Mouse (Mus musculus) left cerebral cortex, postnatal 14 days (tissue): ENCODE measurements around the gene Aacs. TPM values are rescaled to one million over a fixed set of nuclear protein-coding genes. Genes with fewer than 3 reads are reported as not detected.
"Not testable (repeated sequence)": the region's sequence is repeated elsewhere in the genome, so short reads cannot be mapped to it uniquely, and the experiment has no call there.

ENCODE experiments used
- DNase-seq, 2 experiments: peaks; one replicate each; pipeline ENCODE4 v3.0.0; 2021 to 2022; ENCODE audit warnings: low spot score in 2 of 2, mixed read lengths in 1 of 2
- intact Hi-C: fragments of 180-260 bp; cut with DNase I; formaldehyde crosslinking; loops from one replicate; pipeline ENCODE4 v1.15.1; 2025
- long read RNA-seq, 2 experiments: library from polyadenylated mRNA; stranded (forward); transcript quantifications; one replicate each; pipeline ENCODE4 v2.0.0; 2021
- total RNA-seq, 2 experiments: library from RNA; stranded (reverse); gene quantifications; 2 replicates each; pipeline ENCODE4 v1.2.3; 2021

Aacs gene
- total RNA-seq = 10 to 100 TPM; 62.2 to 68.4 TPM
- long read RNA-seq, experiment 1, transcript Aacs-201 (18 exons, 3,239 nt) = major isoform, 70 of 86 reads
- long read RNA-seq, experiment 1, partial matches to known transcripts = 6 of 86 reads
- long read RNA-seq, experiment 1, other reads (novel, unspliced or antisense) = 10 of 86 reads
- long read RNA-seq, experiment 2, transcript Aacs-201 (18 exons, 3,239 nt) = major isoform, 44 of 72 reads
- long read RNA-seq, experiment 2, partial matches to known transcripts = 17 of 72 reads
- long read RNA-seq, experiment 2, other reads (novel, unspliced or antisense) = 11 of 72 reads

DNA sequence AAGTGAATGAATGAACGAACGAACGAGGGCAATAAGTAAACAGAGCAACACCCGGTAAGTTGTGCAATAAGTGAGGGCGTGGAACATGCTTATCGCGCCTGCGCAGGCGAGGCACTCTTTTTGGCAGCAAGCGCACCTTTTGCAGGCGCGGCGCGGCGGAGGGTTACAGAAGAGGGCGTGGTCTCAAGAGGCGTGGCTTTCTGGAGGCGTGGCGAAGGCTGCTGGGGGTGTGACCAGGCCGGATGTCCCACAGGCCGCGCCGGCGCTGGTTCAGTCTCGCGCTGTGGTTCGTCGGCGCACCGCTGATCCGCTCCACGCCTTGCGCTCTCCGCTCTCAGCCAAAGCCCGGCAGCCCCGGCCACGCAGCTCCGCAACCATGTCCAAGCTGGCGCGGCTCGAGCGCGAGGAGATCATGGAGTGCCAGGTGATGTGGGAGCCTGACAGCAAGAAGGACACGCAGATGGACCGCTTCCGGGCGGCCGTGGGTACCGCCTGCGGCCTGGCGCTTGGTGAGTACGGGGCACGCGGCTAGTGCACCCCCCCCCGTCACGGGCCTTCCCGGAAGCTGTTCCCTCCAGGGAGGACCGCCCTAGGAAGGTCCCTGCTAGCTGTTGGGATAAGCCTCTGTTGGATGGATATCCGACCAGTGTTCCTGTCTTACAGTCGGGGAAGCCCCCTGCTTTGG is at the start of gene Aacs:
Aacs (plus strand) TSS at position 214 of the 685 bp plus-strand sequence.
- DNase-seq = peak; percentile 96 to 98
- intact Hi-C loops = loop anchor here (1.0 kb wide), 1 partner anchor 9 kb away; no protein-coding TSS in a partner anchor

DNA sequence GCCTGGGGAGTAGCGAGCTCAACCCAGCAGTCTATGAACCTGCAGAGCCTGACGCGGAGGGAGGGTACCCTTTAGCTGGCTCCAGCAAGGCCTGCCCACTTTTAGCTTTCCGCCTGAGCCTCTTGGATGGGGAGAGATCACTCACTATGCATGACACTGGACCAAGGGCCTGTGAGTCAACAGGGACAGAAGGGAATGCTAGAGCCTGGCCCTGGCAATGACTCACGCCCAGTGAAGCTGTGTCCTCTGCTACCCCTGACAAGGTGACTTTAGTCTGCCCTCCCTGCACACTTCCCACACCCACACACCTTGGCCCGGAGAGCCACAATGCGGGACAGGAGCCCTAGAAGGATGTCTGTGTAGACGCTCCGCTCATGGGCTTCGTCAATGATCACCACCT is 49.3 kb upstream of the Aacs start:
- intact Hi-C loops = no loop called here

DNA sequence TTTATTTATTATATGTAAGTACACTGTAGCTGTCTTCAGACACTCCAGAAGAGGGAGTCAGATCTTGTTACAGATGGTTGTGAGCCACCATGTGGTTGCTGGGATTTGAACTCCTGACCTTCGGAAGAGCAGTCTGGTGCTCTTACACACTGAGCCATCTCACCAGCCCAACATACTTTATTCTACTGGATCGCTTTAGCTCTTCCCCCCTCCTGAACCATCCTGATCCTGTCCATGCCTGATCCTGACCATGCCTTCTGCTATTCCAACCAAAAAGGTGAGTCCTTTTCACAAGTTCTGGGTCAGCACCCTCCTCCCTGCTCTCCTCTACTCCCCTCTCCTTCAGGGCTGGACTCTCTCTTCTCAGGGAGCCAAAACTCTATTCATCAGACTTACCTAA is 43.3 kb upstream of the Aacs start:
- DNase-seq, intact Hi-C loops: not testable (repeated sequence)

More for the DNA sequence above, 49.3 kb upstream of the Aacs start:
- no peak for DNase-seq

DNA sequence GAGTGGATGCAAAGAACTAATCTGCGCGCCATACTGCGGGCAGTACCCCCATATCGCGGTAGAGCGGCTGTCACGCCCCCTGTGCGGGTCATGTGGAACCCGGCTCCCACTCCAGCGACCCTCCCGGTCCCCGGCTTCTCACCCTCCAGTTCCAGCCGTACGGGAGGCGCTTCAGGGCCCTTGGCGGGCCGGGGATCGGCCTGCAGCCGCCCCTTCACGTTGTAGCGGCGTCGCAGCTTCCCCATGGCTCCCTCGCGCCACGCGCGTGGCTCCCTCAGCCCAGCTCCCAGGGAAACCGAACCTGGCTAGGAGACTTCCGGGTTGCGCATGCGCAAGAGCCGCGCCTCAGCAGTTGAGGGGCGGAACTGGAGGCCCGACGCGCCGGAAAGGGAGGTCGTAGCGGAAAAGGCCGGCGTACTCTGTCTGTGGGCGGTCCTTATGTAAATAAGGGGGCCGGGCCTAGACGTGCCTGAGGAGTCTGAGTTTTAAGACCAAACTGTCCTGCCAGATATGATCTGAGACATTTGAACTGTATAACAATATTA is 41.7 kb upstream of the Aacs start, which contains the start of gene Dhx37:
Dhx37 (minus strand) TSS at position 329 of the 545 bp plus-strand sequence.
- intact Hi-C loops = no loop called here
- DNase-seq = peak; percentile 96

DNA sequence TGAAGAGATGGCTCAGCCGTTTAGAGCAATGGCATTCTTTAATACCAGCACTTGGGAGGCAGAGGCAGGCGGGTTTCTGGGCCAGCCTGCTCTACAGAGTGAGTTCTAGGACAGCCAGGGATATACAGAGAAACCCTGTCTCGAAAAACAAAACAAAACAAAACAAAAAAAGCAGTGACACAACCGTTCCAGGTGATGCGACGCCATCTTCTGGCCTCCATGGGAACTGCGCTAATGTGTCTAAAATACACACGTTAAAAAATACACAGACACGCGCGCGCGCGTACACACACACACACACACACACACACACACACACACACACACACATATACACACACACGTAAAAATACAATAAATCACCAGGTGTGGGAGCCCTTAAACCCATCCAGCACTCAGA is 41.3 kb upstream of the Aacs start:
- DNase-seq, intact Hi-C loops: not testable (repeated sequence)

DNA sequence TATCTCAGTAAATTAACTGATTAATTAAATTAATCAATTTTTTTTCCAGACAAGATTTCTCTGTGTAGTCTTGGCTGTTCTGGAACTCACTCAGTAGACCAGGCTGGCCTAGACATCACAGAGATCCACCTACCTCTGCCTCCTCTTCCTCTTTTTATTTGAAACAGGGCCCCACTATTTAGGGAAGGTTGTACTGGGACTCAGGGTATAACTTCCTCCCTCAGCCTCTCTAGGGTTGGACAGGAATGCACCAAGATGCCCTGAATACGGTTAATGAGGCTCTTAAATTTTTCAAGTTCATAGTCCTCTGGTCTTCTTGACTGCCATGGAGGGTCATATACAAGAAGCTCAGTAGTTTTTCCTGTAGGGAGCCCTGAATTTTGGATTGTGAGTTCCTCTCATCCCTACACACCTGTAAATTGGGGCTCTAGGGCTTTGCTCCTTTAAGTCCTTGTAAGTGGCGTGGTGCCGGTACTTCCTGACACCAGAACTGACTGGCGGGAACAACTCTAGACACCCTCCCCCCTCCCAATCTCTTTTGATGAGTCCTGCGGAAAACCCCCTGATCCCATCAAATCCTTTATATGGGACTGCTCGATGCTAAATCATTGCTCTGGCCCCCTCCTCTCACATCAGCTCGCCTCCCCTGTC is 34.9 kb upstream of the Aacs start:
- intact Hi-C loops = no loop called here
- DNase-seq = no peak

DNA sequence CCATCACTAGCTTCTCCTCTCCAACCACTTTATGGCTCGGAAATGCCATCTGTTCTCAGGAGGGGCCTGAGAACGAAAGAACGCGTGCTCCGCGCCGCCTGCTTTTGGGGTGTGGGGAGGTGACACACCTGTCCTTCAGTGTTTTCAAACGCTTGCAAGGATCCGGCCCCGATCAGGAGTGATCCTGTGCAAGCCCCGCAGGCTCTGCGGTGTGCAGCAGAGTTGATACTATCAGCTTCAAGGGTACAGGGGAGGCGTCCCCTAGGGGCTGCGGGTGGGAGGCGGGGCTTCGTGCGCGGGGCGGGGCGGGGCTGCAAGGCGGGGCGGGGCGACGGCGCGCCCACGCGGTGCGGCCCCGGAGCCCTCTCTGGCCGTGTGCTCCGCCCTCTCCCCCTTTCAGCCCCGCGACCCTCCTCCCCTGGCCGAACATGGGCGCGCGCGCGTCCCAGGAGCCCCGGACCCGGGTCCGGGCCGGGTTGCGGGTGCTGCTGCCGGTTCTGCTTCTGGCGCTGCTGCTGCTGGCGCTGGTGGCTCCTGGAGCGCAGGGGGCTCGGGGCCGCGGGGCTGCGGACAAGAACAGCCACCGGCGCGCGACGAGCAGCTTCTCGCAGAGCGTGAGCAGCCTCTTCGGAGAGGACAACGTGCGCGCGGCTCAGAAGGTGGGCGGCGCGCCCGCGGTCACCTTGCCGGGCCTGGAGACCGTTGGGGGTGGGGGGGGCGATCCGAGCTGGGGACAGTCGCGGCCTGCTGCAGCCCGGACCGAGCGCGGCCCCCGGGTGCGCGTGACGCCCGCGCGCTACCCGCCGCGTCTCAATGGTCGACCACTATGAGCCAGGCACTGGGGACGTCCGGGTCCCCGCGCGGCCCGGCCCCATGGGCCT is 34.1 kb upstream of the Aacs start, which contains the start of gene Bri3bp:
Bri3bp (plus strand) TSS at position 335 of the 881 bp plus-strand sequence.
- intact Hi-C loops = no loop called here

DNA sequence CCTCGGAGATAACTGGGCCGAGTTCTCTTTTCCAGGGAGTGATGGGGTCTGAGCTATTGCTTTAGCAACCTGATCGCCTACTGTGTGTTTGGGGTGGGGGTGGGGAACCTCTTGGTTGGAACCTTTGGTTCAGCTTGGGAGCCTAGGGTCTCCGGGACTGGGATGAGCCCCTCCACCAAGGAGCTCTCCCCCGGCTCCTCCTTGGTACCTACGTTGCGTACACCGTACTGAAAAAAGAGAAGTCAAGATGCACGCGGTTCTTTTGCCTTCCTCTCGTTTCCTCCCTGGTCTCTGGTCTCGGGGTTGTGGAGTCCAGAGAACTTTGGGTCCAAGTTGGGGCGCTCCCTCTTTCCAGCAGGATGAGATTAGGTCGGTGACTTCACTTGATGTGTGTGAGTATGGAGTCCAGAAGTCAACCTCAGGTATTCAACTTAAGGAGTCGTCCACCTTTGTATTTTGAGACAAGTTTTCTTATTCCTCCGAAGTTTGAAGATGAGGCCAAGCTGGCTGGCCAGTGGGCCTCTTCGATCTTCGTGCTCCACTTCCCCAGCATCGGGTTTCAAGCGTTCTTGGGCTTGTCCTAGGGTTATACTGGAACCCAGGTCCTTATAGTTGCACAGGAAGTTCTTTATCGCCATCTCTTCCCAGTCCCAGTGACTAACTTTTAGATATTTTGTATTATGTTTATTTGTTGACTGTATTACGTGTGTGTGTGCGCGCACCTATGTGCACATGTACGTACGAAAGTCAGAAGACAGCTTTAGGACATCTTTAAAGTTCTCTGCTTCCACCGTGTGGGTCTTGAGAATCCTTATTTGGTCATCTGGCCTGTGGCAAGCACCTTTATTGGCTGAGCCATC is 33.2 kb upstream of the Aacs start:
- intact Hi-C loops = no loop called here
- no peak for DNase-seq

More for the DNA sequence above, 34.1 kb upstream of the Aacs start, which contains the start of gene Bri3bp:
- peak; percentile 27 to 48 for DNase-seq

DNA sequence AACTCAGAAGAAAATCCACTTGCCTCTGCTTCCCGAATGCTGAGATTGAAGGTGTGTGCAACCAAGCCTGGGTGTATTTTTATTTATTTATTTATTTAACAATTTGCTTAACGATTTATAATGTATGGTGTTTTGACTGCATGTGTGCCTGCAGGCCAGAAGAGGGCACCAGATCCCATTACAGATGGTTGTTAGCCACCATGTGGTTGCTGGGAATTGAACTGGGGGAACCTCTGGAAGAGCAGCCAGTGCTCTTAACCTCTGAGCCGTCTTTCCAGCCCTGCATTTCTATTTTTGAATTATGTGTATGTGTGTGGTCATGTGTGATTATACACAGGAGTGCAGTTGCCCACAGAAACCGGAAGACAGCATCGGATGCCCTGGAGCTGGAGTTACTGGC is 32.3 kb upstream of the Aacs start:
- DNase-seq = no peak
- intact Hi-C loops = no loop called here

DNA sequence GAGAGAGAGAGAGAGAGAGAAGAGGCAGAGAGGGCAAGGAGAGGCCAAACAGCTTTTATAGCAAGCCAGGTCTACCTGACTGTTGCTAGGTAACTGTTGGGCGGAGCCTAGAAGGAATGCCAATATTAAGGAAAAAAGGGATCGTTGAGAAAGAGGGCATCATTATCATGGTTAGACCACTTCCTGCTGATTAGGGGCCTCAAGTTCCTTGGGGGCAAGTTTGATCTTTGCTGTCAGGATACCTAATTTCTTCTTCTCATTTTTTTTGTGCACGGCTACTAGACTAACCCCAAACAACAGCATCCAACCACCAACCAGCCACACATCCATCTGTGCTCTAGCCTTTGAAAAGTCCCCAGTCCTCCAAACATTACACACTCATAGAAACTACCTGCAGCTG is 31.7 kb upstream of the Aacs start:
- intact Hi-C loops = no loop called here
- no peak for DNase-seq

DNA sequence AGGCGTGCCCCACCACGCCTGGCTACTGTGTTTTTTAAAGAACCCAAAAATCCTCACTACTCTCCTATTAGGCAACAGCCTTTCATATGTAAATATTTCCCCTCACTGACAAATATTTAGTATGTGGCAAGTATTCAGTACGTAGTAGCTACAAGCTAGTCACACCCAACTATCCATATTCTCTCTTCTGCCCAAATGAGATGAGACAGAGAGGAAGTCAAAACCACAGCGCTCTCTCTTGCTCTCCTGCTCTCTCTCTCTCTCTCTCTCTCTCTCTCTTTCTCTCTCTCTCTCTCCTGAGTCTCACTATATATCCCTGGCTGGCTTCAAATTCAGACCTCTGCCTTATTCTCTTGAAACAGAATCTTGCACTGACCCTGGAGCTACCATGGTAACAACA is 31.1 kb upstream of the Aacs start:
- intact Hi-C loops = no loop called here
- DNase-seq = no peak

DNA sequence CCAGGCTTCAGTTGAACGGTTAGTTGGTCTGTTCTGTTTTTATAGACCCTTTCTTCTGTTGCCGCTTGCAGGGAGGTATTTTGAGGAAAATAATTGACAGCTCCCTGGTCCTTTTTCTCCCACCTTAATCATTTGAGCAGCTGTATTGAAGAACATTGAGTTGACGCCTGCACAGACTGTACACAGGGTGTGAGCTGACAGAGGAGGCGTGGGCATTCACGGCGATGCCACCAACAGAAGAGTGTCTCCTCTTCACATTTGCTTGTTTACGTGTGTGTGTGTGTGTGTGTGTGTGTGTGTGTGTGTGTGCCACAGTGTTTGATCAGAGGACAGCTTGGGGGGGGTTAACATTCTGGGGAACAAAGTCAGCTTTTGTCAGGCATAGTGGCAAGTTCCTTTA is 29.3 kb upstream of the Aacs start:
- DNase-seq = peak; percentile 19 to 61
- intact Hi-C loops = no loop called here

DNA sequence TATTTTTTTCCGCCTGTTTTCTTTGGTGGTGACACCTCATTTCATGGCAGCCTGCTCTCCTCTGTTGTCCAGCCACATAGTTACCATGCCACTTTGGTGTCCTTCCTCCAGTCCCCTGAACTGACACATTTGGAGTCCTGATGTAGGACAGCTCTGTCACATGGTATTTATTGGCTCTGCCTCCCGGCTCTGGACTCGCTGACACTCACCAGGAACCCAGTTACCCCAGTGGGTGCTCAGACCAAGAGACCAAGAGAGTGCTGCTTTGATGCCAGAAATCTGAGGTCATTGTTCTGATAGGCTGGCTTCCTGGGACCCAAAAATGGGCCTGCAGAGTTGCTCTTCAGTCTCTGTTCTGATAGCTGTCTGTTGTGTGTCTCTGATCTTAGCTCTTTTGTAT is 27.6 kb upstream of the Aacs start:
- no peak for DNase-seq
- intact Hi-C loops = no loop called here

DNA sequence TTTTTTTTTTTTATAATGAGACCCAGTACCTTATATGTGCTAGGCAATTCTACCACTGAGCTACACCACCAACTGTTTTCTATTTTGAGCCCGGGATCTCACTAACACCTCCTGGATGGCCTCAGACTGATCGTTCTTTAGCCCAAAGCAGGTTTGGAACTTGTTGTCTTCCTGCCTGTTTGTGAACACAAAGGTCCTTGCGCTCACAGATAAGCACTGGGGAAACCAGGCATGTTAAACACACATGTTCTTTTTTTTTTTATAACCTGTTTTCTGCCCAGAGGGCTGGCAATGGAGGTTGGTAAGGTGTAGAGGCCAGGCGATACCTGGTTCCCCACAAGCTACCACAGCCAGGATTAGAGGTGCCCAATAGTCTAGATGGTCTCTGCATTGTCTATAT is 27.0 kb upstream of the Aacs start:
- no peak for DNase-seq
- intact Hi-C loops = no loop called here

DNA sequence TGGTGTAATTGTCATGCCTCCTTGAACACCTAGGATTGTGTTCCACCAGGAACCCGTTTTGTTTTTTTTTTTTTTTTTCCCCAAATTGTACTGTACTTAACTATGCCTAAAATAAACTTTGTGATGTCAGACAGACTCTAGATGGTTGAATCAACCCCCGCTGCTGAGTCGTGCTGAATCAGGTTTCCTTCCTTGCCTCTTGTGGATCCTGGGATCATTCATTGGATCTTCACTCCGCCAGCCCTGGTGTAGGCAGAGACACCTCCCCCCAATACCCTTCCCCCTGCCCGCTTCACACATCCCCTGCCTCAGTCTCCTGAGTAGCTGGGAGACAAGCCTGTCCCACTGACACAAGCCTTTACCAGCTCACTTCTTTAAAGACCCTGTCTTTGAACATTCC is 26.3 kb upstream of the Aacs start:
- peak; percentile 44 to 61 for DNase-seq

DNA sequence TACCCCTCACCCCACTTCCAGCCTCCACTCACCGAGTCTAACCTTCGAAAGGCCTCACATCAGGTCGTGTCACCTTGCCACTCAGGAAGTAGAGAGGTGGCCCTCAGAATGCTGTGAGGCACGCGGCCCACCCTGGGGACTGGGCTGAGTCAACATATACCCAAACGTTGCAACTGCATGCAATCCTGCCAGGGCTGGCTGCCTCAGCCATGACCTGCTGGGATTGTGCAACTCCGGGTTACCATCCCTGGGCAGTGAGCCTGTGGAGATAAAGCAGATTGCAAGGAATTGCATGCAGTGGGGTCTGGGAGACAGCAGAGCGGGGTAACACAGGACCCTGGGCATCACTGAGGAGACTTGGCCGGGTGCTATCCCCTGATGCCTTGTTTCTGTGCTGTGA is 23.0 kb upstream of the Aacs start:
- intact Hi-C loops = no loop called here
- DNase-seq = no peak

More for the DNA sequence above, 26.3 kb upstream of the Aacs start:
- intact Hi-C loops = no loop called here

DNA sequence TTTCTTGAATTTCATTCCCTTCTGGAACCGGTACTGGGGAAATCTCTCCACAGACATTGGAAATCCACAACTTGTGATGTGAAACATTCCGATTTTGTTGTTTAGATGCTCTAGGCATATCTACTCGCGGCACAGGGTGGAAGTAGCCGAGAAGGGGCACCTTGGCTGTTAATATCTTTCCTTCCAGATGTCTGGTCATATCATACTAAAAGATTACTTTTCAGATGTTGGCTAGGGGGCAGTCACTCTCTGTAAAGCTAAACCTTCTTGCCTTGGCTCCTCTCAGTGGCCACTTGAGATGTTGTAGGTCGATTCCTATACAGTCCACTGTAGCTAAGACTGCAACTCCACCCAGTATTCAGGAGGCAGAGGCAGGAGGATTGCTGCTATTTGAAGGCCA is 19.5 kb upstream of the Aacs start:
- intact Hi-C loops = no loop called here
- DNase-seq = no peak

DNA sequence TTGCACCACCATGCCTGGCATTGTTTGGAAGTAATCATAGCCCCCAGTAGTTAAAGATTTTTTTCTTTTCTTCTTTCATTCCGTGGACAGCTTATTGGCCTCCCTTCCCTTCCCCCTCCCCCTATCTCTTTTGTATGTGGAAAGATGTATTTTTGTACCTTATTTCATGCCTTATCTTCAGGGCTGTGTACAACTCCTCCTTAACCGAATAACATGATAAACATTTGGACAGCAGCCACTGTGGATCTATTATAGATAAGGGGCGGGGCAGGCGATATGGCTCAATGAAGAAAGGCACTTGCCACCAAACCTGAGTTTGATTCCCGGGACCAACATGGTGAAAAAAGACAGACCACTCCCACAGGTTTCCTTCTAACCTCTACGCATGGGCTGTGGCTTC is 18.1 kb upstream of the Aacs start:
- DNase-seq = no peak
- intact Hi-C loops = no loop called here
